Mouse (Mus musculus): ENCODE measurements at regions not wholly inside any gene's neighbourhood (a gene's known extent, or its start where the extent isn't known, plus 50 kb on each side); places are given as distances from the start of the nearest gene placed in this dataset.

GRCm38 (mm10) chr4:125200762-125201161 is 73.1 kb upstream of the Zc3h12a start:
- POLR2A ChIA-PET, result no interaction called here
- DNase-seq (ENCODE audit: low read depth, low spot score) (no peak), ATAC-seq (no peak)
- CTCF ChIA-PET, result no interaction called here
- H3K27me3 ChIP-seq, result peaks cover 6% of the 10 kb centered on the region
- TF ChIP-seq CTCF (IDR thresholded peaks at IDR 0.05), result no peak
- in situ Hi-C loops (cut with MboI; ENCODE audit: low pct_unique_long_range_greater_than_20kb), result no loop called here

GRCm38 (mm10) chr4:125199281-125199680 is 71.6 kb upstream of the Zc3h12a start:
- DNase-seq (ENCODE audit: low read depth, low spot score) (no peak), ATAC-seq (no peak)
- ChIA-PET CTCF (no interaction called here), POLR2A (no interaction called here)
- peaks cover 6% of the 10 kb centered on the region for H3K27me3 ChIP-seq
- in situ Hi-C loops (cut with MboI; ENCODE audit: low pct_unique_long_range_greater_than_20kb), result no loop called here
- TF ChIP-seq CTCF (IDR thresholded peaks at IDR 0.05), result no peak

GRCm38 (mm10) chr4:125195901-125196435 is 68.3 kb upstream of the Zc3h12a start:
- TF ChIP-seq CTCF (IDR thresholded peaks at IDR 0.05), result no peak
- CTCF ChIA-PET, result no interaction called here
- POLR2A ChIA-PET, result no interaction called here
- H3K27me3 ChIP-seq, result peaks cover 9% of the 10 kb centered on the region
- in situ Hi-C loops (cut with MboI; ENCODE audit: low pct_unique_long_range_greater_than_20kb), result no loop called here
- ATAC-seq (no peak), DNase-seq (ENCODE audit: low read depth, low spot score) (no peak)

- POLR2A ChIA-PET, result no interaction called here
- ATAC-seq, result no peak
- TF ChIP-seq CTCF (IDR thresholded peaks at IDR 0.05), result no peak
- no peak for DNase-seq (ENCODE audit: low read depth, low spot score)
- H3K27me3 ChIP-seq, result peaks cover 6% of the 10 kb centered on the region
- CTCF ChIA-PET, result no interaction called here
- in situ Hi-C loops (cut with MboI; ENCODE audit: low pct_unique_long_range_greater_than_20kb), result no loop called here
Observed at GRCm38 (mm10) chr4:125194722-125195380, 67.2 kb upstream of the Zc3h12a start.

- CTCF ChIA-PET, result no interaction called here
- POLR2A ChIA-PET, result no interaction called here
- in situ Hi-C loops (cut with MboI; ENCODE audit: low pct_unique_long_range_greater_than_20kb), result no loop called here
- no peak for DNase-seq (ENCODE audit: low read depth, low spot score)
- H3K27me3 ChIP-seq, result peaks cover 6% of the 10 kb centered on the region
- no peak for TF ChIP-seq CTCF (IDR thresholded peaks at IDR 0.05)
- no peak for ATAC-seq
Observed at GRCm38 (mm10) chr4:125194298-125194697, 66.7 kb upstream of the Zc3h12a start.

GRCm38 (mm10) chr4:125191680-125192079 is 64.0 kb upstream of the Zc3h12a start:
- no peak for TF ChIP-seq CTCF (IDR thresholded peaks at IDR 0.05)
- peaks cover 6% of the 10 kb centered on the region for H3K27me3 ChIP-seq
- CTCF ChIA-PET, result no interaction called here
- POLR2A ChIA-PET, result no interaction called here
- no peak for ATAC-seq
- in situ Hi-C loops (cut with MboI; ENCODE audit: low pct_unique_long_range_greater_than_20kb), result no loop called here
- DNase-seq (ENCODE audit: low read depth, low spot score), result no peak

GRCm38 (mm10) chr4:125191010-125191409 is 63.4 kb upstream of the Zc3h12a start:
- DNase-seq (ENCODE audit: low read depth, low spot score) (no peak), ATAC-seq (no peak)
- ChIA-PET CTCF (no interaction called here), POLR2A (no interaction called here)
- TF ChIP-seq CTCF (IDR thresholded peaks at IDR 0.05), result no peak
- H3K27me3 ChIP-seq, result peaks cover 6% of the 10 kb centered on the region
- in situ Hi-C loops (cut with MboI; ENCODE audit: low pct_unique_long_range_greater_than_20kb), result no loop called here

GRCm38 (mm10) chr4:125189971-125190370 is 62.3 kb upstream of the Zc3h12a start:
- ATAC-seq, result no peak

GRCm38 (mm10) chr4:125186246-125186645 is 58.6 kb upstream of the Zc3h12a start:
- ATAC-seq (no peak), DNase-seq (ENCODE audit: low read depth, low spot score) (no peak)
- in situ Hi-C loops (cut with MboI; ENCODE audit: low pct_unique_long_range_greater_than_20kb), result no loop called here
- POLR2A ChIA-PET, result no interaction called here
- H3K27me3 ChIP-seq, result peaks cover 3% of the 10 kb centered on the region
- CTCF ChIA-PET, result no interaction called here
- TF ChIP-seq CTCF (IDR thresholded peaks at IDR 0.05), result no peak

More at GRCm38 (mm10) chr4:125189971-125190370, 62.3 kb upstream of the Zc3h12a start:
- in situ Hi-C loops (cut with MboI; ENCODE audit: low pct_unique_long_range_greater_than_20kb), result no loop called here
- peaks cover 6% of the 10 kb centered on the region for H3K27me3 ChIP-seq
- POLR2A ChIA-PET, result no interaction called here
- DNase-seq (ENCODE audit: low read depth, low spot score), result no peak
- no peak for TF ChIP-seq CTCF (IDR thresholded peaks at IDR 0.05)
- CTCF ChIA-PET, result no interaction called here

- DNase-seq (ENCODE audit: low read depth, low spot score) (no peak), ATAC-seq (no peak)
- in situ Hi-C loops (cut with MboI; ENCODE audit: low pct_unique_long_range_greater_than_20kb), result no loop called here
- POLR2A ChIA-PET, result no interaction called here
- TF ChIP-seq CTCF (IDR thresholded peaks at IDR 0.05), result no peak
- CTCF ChIA-PET, result no interaction called here
- no peaks in the 10 kb centered on the region for H3K27me3 ChIP-seq
Observed at GRCm38 (mm10) chr4:125185076-125185475, 57.4 kb upstream of the Zc3h12a start.

- CTCF ChIA-PET, result no interaction called here
Observed at GRCm38 (mm10) chr4:125180947-125181346, 53.3 kb upstream of the Zc3h12a start.

GRCm38 (mm10) chr4:125178552-125178951 is 50.9 kb upstream of the Zc3h12a start:
- ChIA-PET POLR2A (no interaction called here), CTCF (no interaction called here)
- no peak for ATAC-seq
- H3K27me3 ChIP-seq, result peaks cover 4% of the 10 kb centered on the region
- DNase-seq (ENCODE audit: low read depth, low spot score), result no peak
- TF ChIP-seq CTCF (IDR thresholded peaks at IDR 0.05), result no peak
- in situ Hi-C loops (cut with MboI; ENCODE audit: low pct_unique_long_range_greater_than_20kb), result no loop called here

More at GRCm38 (mm10) chr4:125180947-125181346, 53.3 kb upstream of the Zc3h12a start:
- TF ChIP-seq CTCF (IDR thresholded peaks at IDR 0.05), result no peak
- no peak for DNase-seq (ENCODE audit: low read depth, low spot score)
- no peaks in the 10 kb centered on the region for H3K27me3 ChIP-seq
- POLR2A ChIA-PET, result no interaction called here
- in situ Hi-C loops (cut with MboI; ENCODE audit: low pct_unique_long_range_greater_than_20kb), result no loop called here
- ATAC-seq, result no peak

Data from Patski (cell line).